Mouse (Mus musculus): ENCODE data around the gene Trim71.
"Not testable (repeated sequence)": the region's sequence is repeated elsewhere in the genome, so short reads cannot be mapped to it uniquely, and the experiment has no call there.

Trim71 gene

DNA sequence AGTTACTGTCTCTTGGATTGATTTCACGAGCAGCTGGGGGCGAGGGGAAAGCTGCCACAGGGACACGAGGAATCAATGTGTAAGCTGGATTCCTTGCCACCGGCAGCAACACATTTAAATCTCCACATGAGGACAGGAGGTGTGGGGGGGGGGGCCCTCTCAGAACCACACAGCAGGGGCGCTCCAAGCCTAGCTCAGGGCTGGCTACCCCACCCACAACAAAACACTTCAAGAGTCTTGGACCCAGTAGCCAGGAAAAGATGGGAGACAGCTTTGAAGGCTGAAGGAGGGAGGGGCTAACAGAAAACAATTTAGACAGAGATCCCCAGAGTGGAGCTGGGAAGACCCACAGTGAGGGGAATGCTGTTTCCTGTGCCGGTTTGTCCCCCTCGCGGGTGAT, 38.3 kb downstream of the Trim71 start:
- DNase-seq (ENCODE audit: low spot score): no peak

DNA sequence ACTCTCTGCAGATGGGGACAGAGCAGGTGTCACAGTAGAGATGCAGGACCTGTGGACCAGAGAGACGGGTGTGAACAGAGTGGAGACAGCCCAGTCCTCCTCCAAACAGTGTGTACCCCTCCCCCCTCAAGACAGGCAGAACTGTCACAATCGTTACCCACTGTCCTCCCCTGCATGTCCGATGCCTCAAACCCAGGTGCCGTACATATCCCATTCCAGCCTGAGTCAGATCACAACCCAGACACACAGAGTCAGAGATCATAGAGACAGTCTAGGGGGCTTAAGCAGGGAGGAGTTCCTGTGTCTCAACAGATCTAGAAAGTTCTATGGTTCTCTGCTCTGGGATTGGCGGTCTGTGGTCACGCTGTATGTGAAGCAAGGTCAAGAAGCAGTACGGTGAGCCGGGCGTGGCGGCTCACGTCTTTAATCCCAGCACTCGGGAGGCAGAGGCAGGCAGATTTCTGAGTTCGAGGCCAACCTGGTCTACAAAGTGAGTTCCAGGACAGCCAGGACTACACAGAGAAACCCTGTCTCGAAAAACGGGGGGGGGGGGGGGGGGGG, 39.0 kb downstream of the Trim71 start:
- DNase-seq (ENCODE audit: low spot score): no peak

GRCm38 (mm10) chr9:114522501-114522900, 41.7 kb downstream of the Trim71 start:
- no peak for DNase-seq (ENCODE audit: low spot score)

DNA sequence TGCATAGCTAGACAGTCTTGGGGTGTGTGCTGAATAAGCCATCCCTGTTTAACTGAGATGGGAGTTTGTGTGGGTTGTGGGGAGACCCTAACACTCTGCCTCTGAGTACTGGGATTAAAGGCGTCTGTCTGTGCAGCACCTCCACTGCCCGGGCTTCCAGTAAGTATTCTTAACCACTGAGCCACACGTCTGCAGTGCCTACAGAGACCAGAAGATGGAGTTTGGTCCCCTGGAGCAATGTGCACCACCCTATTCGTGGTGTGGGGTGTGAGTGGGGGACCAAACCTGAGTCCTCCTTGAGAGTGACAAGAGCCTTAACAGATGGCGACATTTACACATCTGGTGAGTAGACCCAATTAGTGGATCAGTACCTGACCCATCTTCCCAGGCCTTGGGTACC, 42.1 kb downstream of the Trim71 start:
- no peak for DNase-seq (ENCODE audit: low spot score)

GRCm38 (mm10) chr9:114520529-114520928, 43.6 kb downstream of the Trim71 start:
- DNase-seq (ENCODE audit: low spot score): not testable (repeated sequence)

DNA sequence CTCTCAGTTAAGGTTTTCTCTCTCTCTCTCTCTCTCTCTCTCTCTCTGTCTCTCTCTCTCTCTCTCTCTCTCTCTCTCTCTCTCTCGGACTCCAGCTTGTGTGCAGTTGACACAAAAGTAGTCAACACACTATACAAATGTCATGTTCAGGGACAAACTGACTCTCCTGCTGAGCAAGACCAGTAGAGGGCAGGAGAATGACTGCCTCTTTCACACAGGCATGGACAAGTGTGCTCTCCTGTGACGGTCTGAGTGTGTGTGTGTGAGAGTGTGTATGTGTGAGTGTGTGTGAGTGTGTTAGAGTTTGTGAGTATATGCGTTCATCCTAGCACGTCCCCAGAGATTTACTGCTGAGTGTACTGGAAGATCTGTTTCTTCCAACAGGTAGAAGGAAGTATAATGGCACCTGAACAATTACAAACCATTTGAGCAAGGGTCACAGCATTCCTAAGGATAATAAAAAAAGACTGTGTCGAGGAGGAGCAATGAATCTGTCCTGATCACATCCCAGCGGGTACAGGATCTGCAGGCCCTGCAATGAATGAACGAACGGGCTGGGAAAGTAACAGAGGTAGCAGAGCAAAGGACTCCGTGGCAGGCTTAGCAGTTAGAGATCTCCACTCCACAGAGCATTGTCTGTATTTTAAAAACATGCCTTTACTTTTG, 45.2 kb downstream of the Trim71 start:
- DNase-seq (ENCODE audit: low spot score): no peak

DNA sequence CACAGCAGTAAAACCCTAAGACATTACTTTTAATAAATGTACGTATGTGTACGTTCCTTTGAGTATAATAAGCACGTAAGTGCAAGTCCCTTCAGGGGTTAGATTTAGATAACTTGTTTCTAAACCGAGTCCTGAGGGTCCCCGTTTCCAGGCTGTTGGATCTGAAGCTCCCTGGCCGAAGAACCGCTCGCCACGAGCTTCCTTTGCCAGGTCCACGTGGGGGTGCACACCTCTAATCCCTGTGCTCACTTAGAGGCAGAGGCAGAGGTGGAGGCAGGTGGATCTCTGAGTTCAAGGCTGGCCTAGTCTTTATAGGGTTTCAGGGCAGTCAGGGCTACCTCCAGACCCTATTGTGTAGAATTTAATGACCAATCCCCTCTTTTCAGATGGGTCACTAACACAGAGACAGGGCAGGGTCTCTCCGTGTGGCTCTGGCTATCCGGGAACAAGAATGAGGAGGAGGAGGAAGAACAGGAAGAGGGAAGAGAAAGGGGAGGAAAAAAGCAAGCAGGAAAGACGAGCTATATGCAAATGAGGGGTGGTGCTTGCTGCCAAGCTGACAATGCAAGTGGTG, 46.2 kb downstream of the Trim71 start:
- no peak for DNase-seq (ENCODE audit: low spot score)

DNA sequence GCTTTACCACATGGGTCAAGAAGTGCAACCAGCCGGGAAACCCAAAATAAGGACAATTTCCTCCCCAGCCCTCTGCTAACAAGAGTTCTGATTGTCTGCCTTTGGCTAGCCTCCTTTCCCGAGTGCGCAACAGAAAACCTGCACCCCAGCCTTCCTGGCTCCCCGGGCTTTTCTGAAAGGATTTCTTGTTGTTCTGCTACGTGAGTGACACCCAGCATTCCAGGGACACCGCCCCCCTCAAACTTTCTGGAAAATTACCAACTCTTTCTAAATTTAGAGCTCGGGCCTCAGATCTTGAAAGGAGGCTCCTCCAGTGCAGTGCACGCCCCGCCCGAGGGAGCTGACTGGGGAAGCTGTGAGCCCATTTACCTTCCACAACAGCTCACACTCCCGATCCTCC, 48.8 kb downstream of the Trim71 start, which contains the start of gene C130032M10Rik:
TSS of gene C130032M10Rik (plus strand) at position 334 of the 400 bp plus-strand sequence.
- no peak for DNase-seq (ENCODE audit: low spot score)

DNA sequence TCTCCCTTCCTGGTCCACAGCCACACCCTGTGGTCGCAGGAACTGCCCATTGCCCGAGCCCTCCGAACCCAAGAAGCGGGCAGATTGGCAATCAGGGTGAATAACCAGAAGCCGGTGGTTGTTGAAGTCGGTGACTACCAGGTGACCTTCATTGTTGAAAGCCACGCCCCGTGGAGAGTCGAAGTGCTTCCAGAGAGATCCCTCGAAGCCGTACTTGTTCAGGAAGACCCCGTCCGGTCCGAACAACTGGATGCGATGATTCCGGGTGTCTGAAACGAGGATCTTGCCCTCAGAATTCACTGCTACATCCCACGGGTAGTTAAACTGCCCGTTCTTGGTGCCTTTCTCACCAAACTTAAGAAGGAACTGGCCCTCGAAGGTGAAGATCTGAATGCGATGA, 51.3 kb downstream of the Trim71 start:
- no peak for DNase-seq (ENCODE audit: low spot score)

DNA sequence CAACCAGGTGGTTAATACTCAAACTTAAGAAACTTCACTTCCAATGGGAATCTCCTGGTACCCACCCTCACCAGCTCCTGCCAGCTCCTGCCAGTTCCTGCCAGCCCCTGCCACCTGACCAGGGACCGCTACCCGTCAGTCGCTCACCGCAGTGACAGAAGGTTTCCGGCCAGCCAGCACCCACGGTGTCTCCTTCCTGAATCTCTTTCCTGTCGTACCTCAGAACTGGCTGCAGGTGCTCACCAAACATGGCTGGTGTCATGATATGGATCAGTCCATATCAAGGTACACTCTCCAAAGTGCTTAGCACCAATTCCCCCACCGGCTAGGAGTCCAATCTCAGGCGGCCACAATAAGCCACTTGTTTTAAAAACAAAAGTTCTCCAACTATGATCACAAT, 54.4 kb downstream of the Trim71 start:
- DNase-seq (ENCODE audit: low spot score): no peak

DNA sequence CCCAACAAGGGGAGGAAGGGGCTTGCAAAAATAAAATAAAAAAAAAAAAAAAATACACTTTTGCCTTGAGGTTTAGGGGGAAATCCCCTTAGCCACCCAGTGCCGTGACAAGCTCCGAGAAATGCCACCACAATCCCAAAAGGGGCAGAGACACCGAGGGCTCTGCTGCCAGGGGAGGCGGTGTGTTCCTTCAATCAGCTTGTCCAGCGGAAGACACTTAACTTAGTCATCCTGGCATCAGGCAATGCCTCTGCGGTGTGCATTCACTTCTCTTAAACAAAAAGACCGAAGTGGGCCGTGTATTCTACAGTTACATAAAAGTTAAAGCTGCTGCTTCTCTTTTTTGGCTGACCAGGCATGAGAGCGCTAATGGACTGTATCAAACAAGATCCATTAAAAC, 56.7 kb downstream of the Trim71 start:
- no peak for DNase-seq (ENCODE audit: low spot score)

- DNase-seq (ENCODE audit: low spot score): no peak
Observed at GRCm38 (mm10) chr9:114506564-114506963, 57.6 kb downstream of the Trim71 start.

DNA sequence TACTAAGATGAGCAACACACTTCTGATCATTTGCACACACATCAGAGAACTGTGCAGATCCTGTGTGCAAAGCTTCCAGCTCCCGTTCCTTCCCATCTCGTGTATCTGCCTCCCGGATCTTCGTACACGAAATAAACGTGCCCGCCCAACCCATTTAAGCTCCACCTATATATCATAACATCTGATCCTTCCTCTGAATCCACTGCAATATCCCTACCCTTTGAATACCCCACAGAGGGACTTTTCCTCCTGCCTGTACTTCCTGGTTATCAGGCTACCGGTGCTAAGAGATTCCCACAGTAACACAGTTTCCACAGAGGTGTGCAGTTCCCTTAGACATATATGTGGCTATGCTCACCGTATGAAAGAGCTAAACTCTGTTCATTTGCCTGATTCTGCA, 59.4 kb downstream of the Trim71 start, which contains the start of gene Ccr4:
TSS of gene Ccr4 (minus strand) at position 101 of the 400 bp plus-strand sequence.
- no peak for DNase-seq (ENCODE audit: low spot score)

DNA sequence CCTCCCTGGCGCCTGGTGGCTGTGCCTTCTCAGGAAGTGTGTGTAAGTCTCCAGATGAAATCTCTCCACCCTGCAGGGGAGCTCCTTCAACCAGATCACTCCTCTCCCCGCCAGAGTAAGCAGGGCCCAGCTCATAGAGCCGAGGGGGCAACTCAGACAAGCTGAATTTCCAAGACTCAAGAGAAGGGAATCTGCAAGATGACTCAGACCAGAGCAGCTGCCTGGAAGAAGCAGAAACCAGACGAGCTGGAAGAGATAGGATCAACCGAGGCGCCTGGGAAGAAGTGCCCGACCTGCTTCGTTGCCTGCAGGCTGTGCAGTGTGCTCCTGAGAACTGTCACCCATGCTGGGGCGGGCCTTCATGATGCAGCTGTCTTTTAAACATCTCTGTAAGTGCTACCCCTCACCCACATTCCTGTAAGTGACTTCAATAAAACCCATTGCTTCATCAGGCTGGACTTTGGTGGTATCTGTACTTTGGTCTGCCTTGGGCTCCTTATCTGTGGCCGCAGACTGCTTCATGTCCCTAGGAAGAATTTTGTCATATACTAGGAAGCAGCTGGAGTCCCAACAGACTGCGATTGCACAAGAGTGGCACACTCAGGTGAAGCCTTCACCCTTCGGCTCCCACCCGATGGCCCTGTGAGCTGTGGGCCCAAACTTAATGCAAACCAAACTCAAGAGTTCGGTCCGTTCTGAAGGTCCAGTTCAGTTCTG, 61.3 kb downstream of the Trim71 start:
- no peak for DNase-seq (ENCODE audit: low spot score)

GRCm38 (mm10) chr9:114501913-114502312, 62.3 kb downstream of the Trim71 start:
- DNase-seq (ENCODE audit: low spot score): no peak

DNA sequence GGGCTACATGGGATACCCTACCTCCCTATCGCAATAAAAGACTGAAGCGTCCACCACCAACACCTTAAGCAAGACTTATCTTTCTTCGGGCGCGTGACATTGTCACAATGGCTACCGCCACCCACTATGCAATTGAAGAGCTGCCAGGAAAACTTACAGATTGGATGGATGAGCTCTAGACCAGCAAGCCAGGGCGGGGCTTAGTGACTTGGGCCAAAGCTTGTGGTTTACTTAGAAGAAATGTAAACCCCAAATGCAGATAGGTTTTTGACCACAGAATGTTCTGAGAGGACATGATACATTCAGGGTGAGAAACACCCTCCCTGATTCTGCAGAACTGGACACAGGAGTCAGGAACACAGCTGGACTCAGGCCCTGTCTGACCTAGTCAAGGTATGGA, 63.1 kb downstream of the Trim71 start:
- DNase-seq (ENCODE audit: low spot score): no peak

GRCm38 (mm10) chr9:114499783-114500515, 64.2 kb downstream of the Trim71 start:
- DNase-seq (ENCODE audit: low spot score): peak; percentile 11

DNA sequence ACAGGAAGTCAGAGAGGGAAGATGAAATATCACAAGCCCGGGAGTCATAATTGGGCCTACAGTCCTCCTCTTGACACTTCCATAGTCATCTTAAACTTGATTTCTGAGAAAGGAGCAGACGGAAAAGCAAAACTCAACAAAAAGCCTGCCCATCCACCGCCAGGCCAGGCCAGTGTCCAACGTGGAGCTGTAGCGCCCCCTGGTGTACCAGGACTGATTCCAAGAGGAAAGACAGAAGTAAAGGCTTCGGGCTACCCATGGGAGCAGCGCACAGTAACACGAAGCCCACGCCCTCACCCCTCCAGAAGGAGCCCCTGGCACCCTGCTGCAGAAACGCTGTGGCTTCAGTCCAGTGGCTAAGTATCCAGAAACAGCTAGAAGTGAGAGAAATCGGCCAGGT, 66.0 kb downstream of the Trim71 start:
- DNase-seq (ENCODE audit: low spot score): peak; percentile 80

DNA sequence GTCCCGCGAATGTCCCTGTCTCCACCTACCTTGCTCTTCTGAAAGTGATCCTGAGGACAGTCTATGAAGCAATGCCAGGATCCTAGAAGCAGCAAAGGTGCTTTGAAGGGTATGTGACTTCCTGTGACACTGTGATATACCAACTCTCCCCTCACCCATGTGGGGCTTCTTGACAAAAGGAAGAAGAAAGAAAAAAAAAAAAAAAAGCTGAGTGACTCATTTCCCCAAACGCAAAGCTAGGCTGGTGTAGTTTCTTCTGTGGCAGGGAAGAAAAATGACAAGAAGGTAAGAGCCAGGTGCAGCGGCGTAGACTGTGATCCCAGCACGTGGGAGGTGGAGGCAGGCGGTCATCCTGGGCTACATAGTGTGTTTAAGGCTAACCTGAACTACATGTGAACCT, 67.7 kb downstream of the Trim71 start:
- no peak for DNase-seq (ENCODE audit: low spot score)

GRCm38 (mm10) chr9:114487481-114488258, 76.5 kb downstream of the Trim71 start:
- no peak for DNase-seq (ENCODE audit: low spot score)

DNA sequence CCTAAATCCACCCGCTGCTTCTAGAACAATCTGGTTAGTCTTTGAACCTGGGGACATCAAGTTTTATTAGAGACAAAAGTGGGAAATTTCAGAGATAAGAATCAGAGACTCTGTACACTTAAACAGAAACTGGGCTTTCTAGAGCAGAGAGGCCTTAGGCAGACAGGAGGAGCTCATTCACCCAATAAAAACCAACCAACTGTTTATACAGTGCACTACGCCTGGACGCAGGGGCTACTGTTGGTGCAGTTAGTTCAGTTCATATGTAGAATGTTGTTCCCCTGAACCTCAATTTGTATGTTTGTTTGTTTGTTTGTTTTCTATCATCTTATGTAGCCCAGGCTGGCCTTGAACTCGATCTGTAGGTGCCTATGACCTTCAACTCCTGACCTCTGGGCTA, 77.4 kb downstream of the Trim71 start:
- no peak for DNase-seq (ENCODE audit: low spot score)

Measured in spleen, adult 12 weeks (tissue).